Mouse (Mus musculus) lung, postnatal 36 days (tissue): Measurements from ENCODE around the gene Gm17581.
"Not testable (repeated sequence)": the region's sequence is repeated elsewhere in the genome, so short reads cannot be mapped to it uniquely, and the experiment has no call there.

ENCODE experiments used
- DNase-seq: peaks from one replicate; pipeline ENCODE4 v3.0.0; 2022; ENCODE audit warnings: mixed read lengths

The Gm17581 gene

GRCm38 (mm10) chr2:155735766-155736165 lies at the start of gene Gm17581:
TSS of gene Gm17581 (minus strand) at chr2:155735866.
- not testable (repeated sequence) for DNase-seq

- DNase-seq: no peak
These were observed 48.9 kb upstream of the Gm17581 start for GRCm38 (mm10) chr2:155784534-155784933.

GRCm38 (mm10) chr2:155779506-155779905 lies 43.8 kb upstream of the Gm17581 start:
- no peak for DNase-seq

- DNase-seq: no peak
These were observed 43.4 kb upstream of the Gm17581 start for GRCm38 (mm10) chr2:155779066-155779465.

- no peak for DNase-seq
These were observed 42.3 kb upstream of the Gm17581 start for GRCm38 (mm10) chr2:155778004-155778403.

- DNase-seq: no peak
These were observed 42.0 kb upstream of the Gm17581 start for GRCm38 (mm10) chr2:155777688-155777985.

GRCm38 (mm10) chr2:155776824-155777687 lies 41.4 kb upstream of the Gm17581 start:
- DNase-seq: no peak

GRCm38 (mm10) chr2:155775685-155776263 lies 40.1 kb upstream of the Gm17581 start:
- DNase-seq: peak; percentile 43

- no peak for DNase-seq
These were observed 39.4 kb upstream of the Gm17581 start, which contains the start of gene Mmp24 for GRCm38 (mm10) chr2:155774927-155775684. TSS of gene Mmp24 (plus strand) at chr2:155775342.

GRCm38 (mm10) chr2:155774261-155774926 lies 38.7 kb upstream of the Gm17581 start:
- DNase-seq: no peak

GRCm38 (mm10) chr2:155773664-155774063 lies 38.0 kb upstream of the Gm17581 start:
- DNase-seq: no peak

GRCm38 (mm10) chr2:155764679-155765418 lies 29.2 kb upstream of the Gm17581 start:
- peak; percentile 82 for DNase-seq

GRCm38 (mm10) chr2:155756855-155757566 lies 21.3 kb upstream of the Gm17581 start:
- DNase-seq: no peak

- peak; percentile 80 for DNase-seq
These were observed 20.1 kb upstream of the Gm17581 start for GRCm38 (mm10) chr2:155755746-155756145.

GRCm38 (mm10) chr2:155751014-155751786 lies 15.5 kb upstream of the Gm17581 start, which contains the start of gene Procr:
TSS of gene Procr (plus strand) at chr2:155751117.
- peak; percentile 61 for DNase-seq

- no peak for DNase-seq
These were observed 13.7 kb upstream of the Gm17581 start for GRCm38 (mm10) chr2:155749394-155749793.

- DNase-seq: no peak
These were observed 9.8 kb upstream of the Gm17581 start for GRCm38 (mm10) chr2:155745487-155745886.

- DNase-seq: no peak
These were observed 7.7 kb upstream of the Gm17581 start for GRCm38 (mm10) chr2:155743351-155743750.

GRCm38 (mm10) chr2:155742931-155743337 lies 7.3 kb upstream of the Gm17581 start:
- DNase-seq: peak; percentile 70

GRCm38 (mm10) chr2:155742211-155742610 lies 6.5 kb upstream of the Gm17581 start:
- DNase-seq: no peak

GRCm38 (mm10) chr2:155737803-155738202 lies 2.1 kb upstream of the Gm17581 start:
- no peak for DNase-seq
